Mouse (Mus musculus) CD4-positive helper T cell, adult 2 months (primary cell): ENCODE data around the gene Npas4.
"Not testable (repeated sequence)": the region's sequence is repeated elsewhere in the genome, so short reads cannot be mapped to it uniquely, and the experiment has no call there.

Source experiments
- DNase-seq: peaks from one replicate; pipeline ENCODE4 v3.0.0-alpha.2; 2012; ENCODE audit warnings: low read depth, missing footprints, low spot score

Gene Npas4

DNA sequence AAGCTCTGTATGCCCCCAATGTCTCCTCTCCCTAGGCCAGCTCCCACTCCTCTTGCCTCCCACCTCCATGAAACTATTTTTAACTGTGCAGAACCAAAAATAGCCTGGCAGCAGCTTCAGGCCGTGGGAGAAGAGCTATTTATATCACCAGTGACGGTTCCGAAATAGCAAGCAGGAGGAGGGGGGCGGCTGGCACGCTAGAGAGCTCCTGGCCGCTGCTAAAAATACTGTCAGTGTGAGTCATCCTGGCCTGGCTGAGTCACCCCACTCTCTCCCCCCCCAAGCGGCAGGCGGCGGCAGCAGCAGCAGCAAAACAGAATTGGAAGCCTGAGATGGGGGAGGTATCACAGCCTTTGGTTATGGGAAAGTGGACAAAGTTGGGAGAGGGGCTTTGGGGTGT, 2.8 kb upstream of the Npas4 start:
- DNase-seq: peak; percentile 61

GRCm38 (mm10) chr19:4992371-4992770, 2.3 kb upstream of the Npas4 start:
- no peak for DNase-seq

- DNase-seq: no peak
These were observed 600 bp upstream of the Npas4 start for GRCm38 (mm10) chr19:4990716-4991115.

GRCm38 (mm10) chr19:4989434-4990255, 471 bp downstream of the Npas4 start:
- no peak for DNase-seq

- peak; percentile 68 for DNase-seq
These were observed 1.1 kb downstream of the Npas4 start for GRCm38 (mm10) chr19:4989013-4989412.

DNA sequence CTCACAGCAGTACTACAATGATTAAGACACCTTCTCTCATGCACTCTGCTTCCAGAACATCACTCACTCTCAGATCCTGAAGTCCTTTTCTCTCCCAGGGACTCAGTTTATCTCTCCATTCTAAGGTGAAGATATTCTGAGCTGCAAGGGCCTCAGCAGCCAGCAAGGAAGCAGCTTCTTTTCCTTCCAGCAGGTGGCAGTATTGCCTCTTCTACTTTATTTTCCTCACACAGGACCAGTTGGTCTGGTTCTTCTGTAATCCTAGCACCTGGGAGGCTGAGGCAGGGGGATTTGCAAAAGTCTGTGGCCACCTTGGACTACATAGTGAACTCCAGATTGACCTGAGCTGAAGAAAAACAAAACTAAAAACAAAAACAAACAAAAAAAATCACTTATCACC, 8.3 kb downstream of the Npas4 start:
- peak; percentile 69 for DNase-seq

DNA sequence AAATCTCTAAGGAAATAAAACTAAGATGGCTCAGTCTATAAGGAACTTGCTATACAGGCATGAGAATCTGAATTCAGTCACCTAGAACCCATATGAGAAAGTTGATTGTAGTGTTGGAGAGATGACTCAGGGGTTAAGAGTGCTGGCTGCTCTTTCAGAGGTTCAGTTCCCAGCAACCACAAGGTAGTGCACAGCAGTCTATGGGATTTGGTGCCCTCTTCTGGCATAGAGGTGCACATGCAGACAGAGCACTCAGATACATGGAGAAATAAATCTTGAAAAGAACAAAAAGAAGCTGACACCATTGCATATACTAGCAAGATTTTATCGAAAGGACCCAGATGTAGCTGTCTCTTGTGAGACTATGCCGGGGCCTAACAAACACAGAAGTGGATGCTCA, 21.9 kb downstream of the Npas4 start:
- peak; percentile 49 for DNase-seq

GRCm38 (mm10) chr19:4961928-4962601, 28.1 kb downstream of the Npas4 start, which contains the start of gene Mrpl11:
TSS of gene Mrpl11 (plus strand) at chr19:4962147.
- peak; percentile 93 for DNase-seq

GRCm38 (mm10) chr19:4948641-4949040, 41.5 kb downstream of the Npas4 start:
- DNase-seq: not testable (repeated sequence)

DNA sequence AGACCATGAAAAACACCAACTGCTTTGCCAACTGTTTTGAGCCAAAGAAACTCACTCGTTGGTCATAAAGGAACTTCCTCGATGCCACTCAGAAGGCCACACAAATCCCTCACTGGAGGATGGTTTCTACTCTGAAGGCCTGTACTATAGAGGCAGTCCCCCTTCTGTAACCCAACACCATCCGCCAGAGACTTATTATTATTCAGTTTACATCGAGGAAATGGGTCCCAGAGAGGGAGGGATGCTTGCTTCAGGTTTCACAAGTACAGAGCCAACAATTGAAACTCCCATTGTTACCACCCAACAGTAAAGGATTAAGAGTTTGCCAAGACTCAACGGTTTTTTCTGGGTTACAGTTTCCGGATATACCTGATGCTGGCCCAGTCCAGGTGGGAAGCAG, 44.6 kb downstream of the Npas4 start:
- DNase-seq: no peak

DNA sequence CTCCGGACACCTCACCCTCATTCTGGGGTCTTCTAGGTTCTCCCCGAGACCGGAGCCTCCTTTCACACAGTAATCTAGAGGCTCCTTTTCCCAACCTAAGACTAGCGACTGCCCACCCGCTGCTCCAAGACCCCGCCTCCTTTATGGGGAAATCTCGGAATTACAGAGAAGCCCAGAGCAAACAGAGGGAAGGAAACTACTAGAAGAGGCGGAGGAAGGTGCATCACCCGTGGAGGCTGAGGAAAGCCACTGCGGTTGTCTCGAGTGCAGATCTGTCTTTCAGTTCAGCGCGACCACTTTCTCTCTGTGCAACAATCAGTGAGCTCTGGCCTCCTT, 46.9 kb downstream of the Npas4 start:
- DNase-seq: no peak

- peak; percentile 82 for DNase-seq
These were observed 47.4 kb downstream of the Npas4 start, which contains the start of gene Peli3 for GRCm38 (mm10) chr19:4942551-4943252. TSS of gene Peli3 (minus strand) at chr19:4943127.

DNA sequence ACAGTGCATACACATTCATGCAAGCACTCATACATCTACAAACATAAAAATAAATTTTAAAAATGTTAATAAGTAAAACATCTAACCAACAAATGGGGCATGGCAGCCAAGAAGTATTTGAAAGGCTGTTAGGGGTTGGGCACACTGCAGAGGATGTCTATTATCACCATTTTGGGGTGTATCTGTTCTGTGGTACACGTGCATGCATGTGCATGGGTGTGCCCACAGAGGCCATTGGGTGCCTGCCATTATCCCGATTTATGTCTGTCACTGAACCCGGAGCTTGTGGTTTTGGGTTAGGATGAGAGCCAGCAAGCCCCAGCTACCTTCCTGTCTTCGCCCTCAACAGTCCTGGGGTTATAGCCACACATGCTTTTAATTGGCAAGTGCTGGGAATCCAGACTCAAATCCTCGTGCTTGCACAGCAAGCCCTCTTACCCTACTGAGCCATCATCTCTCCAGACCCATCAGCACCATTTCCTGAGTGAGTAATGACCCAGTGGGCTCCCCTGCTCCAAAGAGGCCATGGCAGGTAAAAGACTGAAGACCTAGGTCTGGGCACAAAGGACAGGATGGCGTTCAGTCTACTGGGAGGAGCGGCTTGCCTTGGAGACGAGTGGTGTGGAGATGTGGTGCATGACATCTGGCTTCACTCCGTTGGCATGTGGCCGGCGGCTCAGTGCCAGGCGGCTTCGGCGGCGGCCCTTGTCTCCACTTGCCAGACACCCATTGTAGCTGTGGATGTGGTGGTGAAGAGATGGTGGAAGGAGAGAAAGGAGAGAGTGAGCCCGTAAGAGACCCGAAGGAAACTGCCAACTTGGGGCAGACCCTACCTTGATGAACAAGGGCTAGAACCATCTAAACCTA, 52.4 kb downstream of the Npas4 start:
- DNase-seq: no peak

- DNase-seq: no peak
These were observed 53.2 kb downstream of the Npas4 start for GRCm38 (mm10) chr19:4936896-4937295.
